Mouse (Mus musculus) frontal cortex, adult 2 months (tissue): Measurements from ENCODE around the gene Rpp38. TPM values are rescaled to one million over a fixed set of nuclear protein-coding genes. Genes with fewer than 3 reads are reported as not detected.
A peak's percentile ranks its signal among the peaks of the same experiment; 100 is the strongest.

Source experiments
- DNase-seq, 2 experiments: peaks; one replicate each; pipeline ENCODE4 v3.0.0; 2022; ENCODE audit warnings: low spot score in 1 of 2; ENCODE audit errors: extremely low spot score in 1 of 2
- polyA plus RNA-seq: library from polyadenylated mRNA; depleted of rRNA; stranded (reverse); fragments of >200 nt; gene quantifications from 2 replicates; pipeline ENCODE4 v1.2.3, GENCODE M21; 2012; rRNA removed

The Rpp38 gene
- polyA plus RNA-seq, 1 experiment, result 11.4 TPM

DNA sequence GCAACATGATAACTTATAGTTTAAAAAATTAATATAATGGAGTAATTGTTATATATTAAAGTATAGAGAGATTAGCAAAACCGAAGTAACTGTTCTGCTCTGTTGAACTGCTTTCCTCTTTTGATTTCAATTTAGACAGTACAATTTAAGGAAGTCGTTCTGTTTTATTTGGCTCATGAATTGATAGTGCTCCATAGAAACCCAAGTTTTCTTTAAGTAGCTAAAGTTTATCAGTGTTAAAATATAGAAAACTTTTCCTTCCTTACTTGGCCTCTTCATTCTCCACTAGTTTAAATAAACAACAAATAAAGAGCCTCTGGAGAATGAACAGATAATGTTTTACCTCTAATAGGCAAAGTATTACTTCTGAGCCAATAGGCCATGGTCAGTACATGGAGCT is 46.2 kb downstream of the Rpp38 start:
- no peak for DNase-seq

DNA sequence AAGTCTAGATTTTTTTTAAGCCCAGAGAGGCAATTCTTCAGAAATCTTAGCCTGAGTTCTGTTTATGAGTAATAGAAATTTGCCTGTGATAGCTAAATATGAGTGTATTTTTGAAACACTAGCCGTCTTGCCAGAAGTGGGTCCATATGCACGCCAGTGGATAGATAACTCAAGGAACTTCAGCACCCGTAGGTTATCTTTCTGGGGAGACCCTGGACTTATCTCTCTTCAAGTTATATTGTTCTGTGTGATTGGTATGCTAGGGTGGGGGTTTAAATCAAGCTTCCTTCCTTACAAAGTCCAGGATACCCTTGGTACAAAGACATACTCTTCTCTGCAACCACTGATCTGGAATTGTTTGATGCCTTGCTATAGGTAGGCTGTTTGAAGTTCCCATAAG is 46.7 kb downstream of the Rpp38 start:
- DNase-seq, result no peak

DNA sequence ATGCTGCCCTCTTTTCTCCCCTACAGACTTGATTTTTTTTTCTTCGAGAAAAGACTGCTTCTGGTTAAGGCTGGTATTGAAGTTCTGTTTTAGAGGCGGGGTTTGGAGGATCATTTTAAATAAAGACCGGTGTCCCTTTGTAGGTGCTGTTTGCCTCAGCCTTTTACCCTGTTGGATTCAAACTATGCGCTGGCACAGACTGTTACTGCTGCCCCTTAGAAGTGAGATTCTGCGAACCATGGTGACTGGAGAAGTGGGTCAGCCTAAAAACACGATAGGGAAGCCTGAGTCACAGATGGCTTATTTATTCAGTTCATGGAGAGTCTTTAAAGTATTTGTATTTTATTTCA is 47.3 kb downstream of the Rpp38 start:
- peak in 1 of 2 experiments; percentile 29 for DNase-seq

DNA sequence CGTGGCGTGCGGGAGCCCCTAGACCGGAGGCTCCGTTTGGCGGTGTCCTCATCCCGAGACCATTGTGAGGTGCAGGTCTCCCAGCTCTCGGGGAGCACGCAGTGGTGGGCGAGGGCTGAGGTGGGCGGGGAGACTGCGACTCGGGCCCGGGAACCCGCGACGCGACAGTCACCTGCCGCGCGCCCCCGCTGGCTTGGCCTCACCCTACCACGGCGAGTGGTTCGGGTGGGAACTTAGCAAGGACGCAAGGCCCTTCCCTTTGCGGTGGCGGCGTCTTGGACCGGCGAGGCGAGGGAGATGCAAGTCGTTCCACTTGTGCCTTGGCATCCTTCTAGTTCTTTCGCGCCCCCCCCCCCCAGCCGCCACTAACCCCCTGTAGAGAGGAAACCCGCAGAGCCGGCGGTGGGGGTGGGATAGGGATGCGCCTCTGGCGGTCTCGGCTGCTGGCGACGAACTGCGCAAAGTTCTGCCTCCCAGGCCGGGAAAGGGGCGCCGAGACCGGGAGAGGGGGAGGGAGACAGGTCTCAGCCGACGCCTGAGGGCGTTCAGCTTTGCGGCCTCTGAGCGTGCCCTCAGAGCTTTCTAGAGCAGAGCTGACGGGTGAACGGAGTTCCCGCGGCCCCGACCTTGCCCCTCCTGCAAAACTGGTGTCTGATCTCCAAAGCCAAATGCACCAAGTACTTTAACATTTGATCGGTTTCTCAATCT is 47.8 kb downstream of the Rpp38 start:
- peak; percentile 20 to 64 for DNase-seq

DNA sequence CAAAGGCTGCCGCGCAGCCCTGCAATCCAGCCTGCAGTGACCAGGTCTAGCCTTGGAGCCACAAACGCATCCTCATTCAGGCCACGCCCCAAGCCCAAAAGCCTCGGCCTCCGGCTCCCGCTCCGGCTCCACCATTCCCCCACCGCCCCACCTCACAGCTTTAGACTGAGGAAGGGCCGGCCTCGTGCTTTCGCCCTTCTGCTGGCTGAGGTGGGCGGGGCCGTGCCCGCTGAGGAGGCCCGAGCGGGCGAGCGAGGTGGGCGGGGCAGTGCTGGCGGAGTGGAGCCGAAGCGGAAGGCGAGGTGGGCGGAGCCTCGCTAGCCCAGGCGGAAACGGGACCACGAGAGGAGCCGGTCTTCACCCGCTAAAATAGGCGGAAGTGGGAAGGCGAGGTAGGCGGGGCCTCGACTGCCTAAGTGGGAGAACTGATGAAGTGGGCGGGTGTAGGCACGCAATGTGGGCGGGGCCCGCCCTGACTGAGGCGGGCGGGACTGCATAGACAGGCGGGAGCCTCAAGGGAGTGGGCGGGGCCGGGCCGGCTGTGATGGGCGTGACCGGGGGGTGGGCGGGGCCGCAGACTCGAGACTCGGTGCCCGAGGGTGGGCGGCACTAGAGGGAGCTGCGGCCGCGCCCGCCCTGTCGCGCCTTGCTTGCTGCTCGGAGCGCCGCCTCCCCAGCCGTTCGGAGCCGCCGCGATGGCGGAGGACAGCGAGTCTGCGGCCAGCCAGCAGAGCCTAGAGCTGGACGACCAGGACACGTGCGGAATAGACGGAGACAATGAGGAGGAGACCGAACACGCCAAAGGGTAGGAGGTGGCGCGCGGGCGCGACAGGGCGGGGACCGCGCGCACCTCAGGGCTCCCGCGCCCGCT is 48.6 kb downstream of the Rpp38 start, which contains the start of gene Nmt2:
Gene Nmt2 (plus strand): TSS at position 611 of the 871 bp plus-strand sequence.
- peak; percentile 98 for DNase-seq

DNA sequence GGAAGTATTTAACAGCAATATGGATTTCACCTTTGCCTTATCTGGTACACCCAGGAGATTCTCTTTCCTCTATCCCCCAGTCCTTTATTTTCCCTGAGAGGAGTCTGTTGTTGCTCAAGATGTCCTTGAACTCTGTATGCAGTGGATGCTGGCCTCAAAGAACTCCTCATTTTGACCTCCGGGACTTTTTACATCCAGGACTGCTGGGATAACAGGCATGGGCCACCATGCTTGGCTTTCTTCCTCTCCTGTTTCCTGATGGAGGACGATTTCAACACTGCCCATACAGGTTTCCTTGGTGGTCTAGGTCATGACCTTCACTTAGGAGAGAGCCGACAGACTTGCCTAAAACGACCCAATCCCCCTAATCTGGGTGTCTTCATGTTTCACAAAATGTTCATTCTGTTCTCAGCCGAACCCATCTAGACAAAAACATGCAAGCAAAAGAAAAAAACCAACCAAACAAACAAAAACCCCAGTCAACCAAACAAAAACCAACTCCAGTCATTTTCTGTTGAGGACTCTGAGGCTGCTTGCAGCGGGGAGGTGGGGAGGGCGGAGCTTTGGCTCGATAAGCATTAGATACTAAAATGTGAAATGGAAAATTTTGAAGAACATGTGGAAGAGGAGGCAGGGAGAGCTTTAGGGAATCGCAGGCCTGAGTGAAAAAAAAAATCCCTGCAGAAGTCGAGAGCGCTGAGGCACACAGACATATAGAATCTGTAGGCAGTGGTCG is 49.4 kb downstream of the Rpp38 start:
- DNase-seq, result peak in 1 of 2 experiments; percentile 54

DNA sequence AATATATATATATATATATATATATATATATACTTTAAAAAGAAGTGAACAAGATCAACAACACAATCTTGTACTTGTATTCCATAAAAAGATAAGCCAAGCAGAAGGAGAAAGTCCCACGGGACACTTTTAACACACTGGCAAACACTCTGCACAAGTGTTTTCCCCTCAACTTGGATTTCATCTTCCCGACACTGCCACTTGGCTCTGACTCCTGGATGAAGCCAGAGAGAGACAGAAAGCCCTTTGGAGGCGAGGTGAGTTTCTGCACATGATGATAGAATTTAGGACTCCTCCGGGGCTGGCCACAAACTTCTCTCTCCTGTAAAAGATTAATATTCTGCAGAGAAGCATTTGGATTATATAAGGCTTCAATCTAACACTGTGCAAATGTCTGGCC is 51.1 kb downstream of the Rpp38 start:
- no peak for DNase-seq

Other genes starting within 250 kb of the Rpp38 start
- 45.9 and 52.3 TPM in 2 replicates for gene Fam171a1, start 218.4 kb downstream of the Rpp38 start, polyA plus RNA-seq
- 55.5 and 65.1 TPM in 2 replicates for gene Nmt2, start 48.4 kb downstream of the Rpp38 start, polyA plus RNA-seq
- 5.3 and 6.1 TPM in 2 replicates for gene Acbd7, start 3.5 kb upstream of the Rpp38 start, polyA plus RNA-seq
- not detected in 2 replicates for gene Olah, start 64.6 kb upstream of the Rpp38 start, polyA plus RNA-seq
- gene Meig1, start 90.0 kb upstream of the Rpp38 start, polyA plus RNA-seq, result 3.0 and 3.6 TPM in 2 replicates
- 10.9 and 11.9 TPM in 2 replicates for gene Dclre1c, start 91.5 kb upstream of the Rpp38 start, polyA plus RNA-seq
- gene Suv39h2, start 142.4 kb upstream of the Rpp38 start, polyA plus RNA-seq, result 2.6 and 2.7 TPM in 2 replicates
- gene Gm45902, start 180.1 kb upstream of the Rpp38 start, polyA plus RNA-seq, result 3.1 and 3.2 TPM in 2 replicates
- gene Hspa14, start 180.2 kb upstream of the Rpp38 start, polyA plus RNA-seq, result 53.4 and 53.6 TPM in 2 replicates
- 1.0 and 1.4 TPM in 2 replicates for gene Cdnf, start 180.4 kb upstream of the Rpp38 start, polyA plus RNA-seq
- 10.4 and 13.8 TPM in 2 replicates for gene Fam107b, start 237.8 kb upstream of the Rpp38 start, polyA plus RNA-seq